Mouse (Mus musculus) left cerebral cortex, postnatal 10 days (tissue): ENCODE measurements around the gene Plod2. TPM values are rescaled to one million over a fixed set of nuclear protein-coding genes. Genes with fewer than 3 reads are reported as not detected.

ENCODE experiments used
- total RNA-seq, 2 experiments: library from RNA; stranded (reverse); gene quantifications; 2 replicates each; pipeline ENCODE4 v1.2.3; 2021

The Plod2 gene
- total RNA-seq, 2 experiments from 2014 or later, result 9.2 to 12.2 TPM

Other genes starting within 250 kb of the Plod2 start
- gene 1700057G04Rik, start 232.8 kb upstream of the Plod2 start, total RNA-seq, result not detected
- 1 to 10 TPM in 1 of 2 experiments, under 1 TPM in 1; 0.66 to 1.1 TPM for gene Plscr4, start 84.8 kb upstream of the Plod2 start, total RNA-seq